Mouse (Mus musculus): ENCODE data around the gene Adgrf1. TPM values are rescaled to one million over a fixed set of nuclear protein-coding genes. Genes with fewer than 3 reads are reported as not detected.

Gene Adgrf1
- total and polyA plus RNA-seq, 3 experiments = not detected

- H3K27ac ChIP-seq (ENCODE audit: control insufficient read depth, low read depth, low read length) = no peak overlapping the region
- H3K9ac ChIP-seq (ENCODE audit: control insufficient read depth, low read depth, low read length, poor library complexity, severe bottlenecking) = no peak overlapping the region
- no peaks in the 10 kb centered on the region for H3K79me2 ChIP-seq (ENCODE audit: control insufficient read depth, insufficient read depth, low read length, poor library complexity)
- no peaks in the 10 kb centered on the region for H3K27me3 ChIP-seq (ENCODE audit: control insufficient read depth in 1 of 2, insufficient read depth in 2 of 2, low read length in 2 of 2)
- no peaks in the 10 kb centered on the region for H3K9me3 ChIP-seq (replicated peaks; ENCODE audit: insufficient read depth, low read length)
- no peaks in the 10 kb centered on the region for H3K4me1 ChIP-seq (ENCODE audit: control insufficient read depth in 1 of 2, insufficient read depth in 2 of 2, low read length in 2 of 2)
- no peak for DNase-seq (ENCODE audit: low read depth, low spot score)
- no peaks in the 10 kb centered on the region for H3K36me3 ChIP-seq (ENCODE audit: control insufficient read depth in 1 of 2, insufficient read depth in 2 of 2, low read length in 2 of 2)
- TF ChIP-seq TCF12 (IDR thresholded peaks at IDR 0.05; ENCODE audit: low read depth, low read length) (no peak), CTCF (IDR thresholded peaks at IDR 0.05 in 2 of 3, conservative IDR thresholded peaks at IDR 0.05 in 1 of 3; ENCODE audit: control insufficient read depth in 1 of 3, insufficient read depth in 1 of 3, low read depth in 2 of 3, low read length in 3 of 3, poor library complexity in 1 of 3, severe bottlenecking in 1 of 3) (no peak), MEF2A (IDR thresholded peaks at IDR 0.05; ENCODE audit: extremely low read depth, insufficient replicate concordance, low read depth, low read length, poor library complexity, severe bottlenecking) (no peak), ZNF384 (IDR thresholded peaks at IDR 0.05; ENCODE audit: low read depth, low read length) (no peak), RCOR1 (IDR thresholded peaks at IDR 0.05; ENCODE audit: low read depth, low read length) (no peak), MXI1 (IDR thresholded peaks at IDR 0.05; ENCODE audit: low read depth, low read length) (no peak)
- no peak overlapping the region for H3K4me3 ChIP-seq (ENCODE audit: control insufficient read depth in 1 of 2, insufficient read depth in 1 of 2, low read depth in 2 of 2, low read length in 2 of 2)
These were observed 13.5 kb upstream of the Adgrf1 start for GRCm38 (mm10) chr17:43256536-43257135.

- TF ChIP-seq BHLHE40 (IDR thresholded peaks at IDR 0.05; ENCODE audit: borderline replicate concordance, low read depth, low read length) (no peak), UBTF (IDR thresholded peaks at IDR 0.05; ENCODE audit: borderline replicate concordance, insufficient read depth, low read depth, low read length) (no peak), TAL1 (IDR thresholded peaks at IDR 0.05; ENCODE audit: low read length) (no peak), USF2 (IDR thresholded peaks at IDR 0.05; ENCODE audit: borderline replicate concordance in 1 of 2, insufficient read depth in 1 of 2, low read depth in 1 of 2, low read length in 2 of 2) (no peak), NELFE (IDR thresholded peaks at IDR 0.05; ENCODE audit: low read depth, low read length) (no peak), JUND (IDR thresholded peaks at IDR 0.05; ENCODE audit: low read depth, low read length) (no peak), EP300 (IDR thresholded peaks at IDR 0.05; ENCODE audit: low read depth in 1 of 2, low read length in 2 of 2) (no peak), MYC (IDR thresholded peaks at IDR 0.05; ENCODE audit: low read depth, low read length) (no peak), CHD2 (IDR thresholded peaks at IDR 0.05; ENCODE audit: low read length) (no peak), TCF12 (IDR thresholded peaks at IDR 0.05; ENCODE audit: low read depth, low read length) (no peak), KAT2A (conservative IDR thresholded peaks at IDR 0.05; ENCODE audit: low read depth, low read length) (no peak), ETS1 (IDR thresholded peaks at IDR 0.05; ENCODE audit: low read depth, low read length) (no peak), ZNF384 (IDR thresholded peaks at IDR 0.05; ENCODE audit: low read depth, low read length) (no peak), MAX (IDR thresholded peaks at IDR 0.05; ENCODE audit: low read length) (no peak), RCOR1 (IDR thresholded peaks at IDR 0.05; ENCODE audit: low read depth, low read length) (no peak), NRF1 (IDR thresholded peaks at IDR 0.05; ENCODE audit: insufficient read depth, low read depth, low read length, poor library complexity, severe bottlenecking) (no peak), GABPA (IDR thresholded peaks at IDR 0.05; ENCODE audit: low read depth, low read length) (no peak), ZKSCAN1 (IDR thresholded peaks at IDR 0.05; ENCODE audit: low read depth, low read length) (no peak), ELF1 (IDR thresholded peaks at IDR 0.05; ENCODE audit: low read depth, low read length) (no peak), SMC3 (IDR thresholded peaks at IDR 0.05; ENCODE audit: low read depth, low read length) (no peak)
- no peaks in the 10 kb centered on the region for H3K4me1 ChIP-seq (ENCODE audit: control insufficient read depth in 1 of 2, insufficient read depth in 2 of 2, low read length in 2 of 2)
- no peaks in the 10 kb centered on the region for H3K27me3 ChIP-seq (ENCODE audit: control insufficient read depth in 1 of 2, insufficient read depth in 2 of 2, low read length in 2 of 2)
- H3K9ac ChIP-seq (ENCODE audit: control insufficient read depth, low read depth, low read length, poor library complexity, severe bottlenecking) = no peak overlapping the region
- H3K36me3 ChIP-seq (ENCODE audit: control insufficient read depth in 1 of 2, insufficient read depth in 2 of 2, low read length in 2 of 2) = no peaks in the 10 kb centered on the region
- no peak for DNase-seq (ENCODE audit: low read depth, low spot score)
- no peaks in the 10 kb centered on the region for H3K9me3 ChIP-seq (replicated peaks; ENCODE audit: insufficient read depth, low read length)
- no peak overlapping the region for H3K27ac ChIP-seq (ENCODE audit: control insufficient read depth, low read depth, low read length)
- no peaks in the 10 kb centered on the region for H3K79me2 ChIP-seq (ENCODE audit: control insufficient read depth, insufficient read depth, low read length, poor library complexity)
- no peak overlapping the region for H3K4me3 ChIP-seq (ENCODE audit: control insufficient read depth in 1 of 2, insufficient read depth in 1 of 2, low read depth in 2 of 2, low read length in 2 of 2)
These were observed 12.4 kb upstream of the Adgrf1 start for GRCm38 (mm10) chr17:43257699-43258098.
